Comparison of ENCODE assay signal across 29 mouse cellular contexts in genomic region chr13:106807303-106807702, GRCm38 (mm10).
"Had no signal": no experiment of that assay in that cellular context is flagged by ENCODE, and none has a peak within 500 bp of the region (broad histone marks: within the 10 kb centered on the region; RNA-seq: fewer than 3 reads in every experiment).

No protein-coding gene starts in this region.

- ATAC-seq: liver, embryonic 12.5 days; liver, postnatal 0 days; midbrain, embryonic 13.5 days; midbrain, embryonic 15.5 days had no signal

- H3K9ac ChIP-seq: limb, embryonic 12.5 days; limb, embryonic 13.5 days; limb, embryonic 15.5 days; liver, embryonic 12.5 days; liver, embryonic 13.5 days; liver, embryonic 14.5 days; liver, embryonic 15.5 days; liver, postnatal 0 days; lung, embryonic 14.5 days; lung, embryonic 15.5 days; midbrain, embryonic 12.5 days; midbrain, embryonic 13.5 days; midbrain, embryonic 15.5 days; neural tube, embryonic 12.5 days; neural tube, embryonic 13.5 days had no signal

- H3K27ac ChIP-seq: left cerebral cortex, adult 2 months; limb, embryonic 10.5 days; limb, embryonic 12.5 days; limb, embryonic 13.5 days; limb, embryonic 15.5 days; liver, embryonic 12.5 days; liver, embryonic 13.5 days; liver, embryonic 14.5 days; liver, embryonic 15.5 days; lung, embryonic 15.5 days; macrophage; midbrain, embryonic 10.5 days; midbrain, embryonic 12.5 days; midbrain, embryonic 13.5 days; midbrain, embryonic 15.5 days; neural tube, embryonic 12.5 days; neural tube, embryonic 13.5 days had no signal

- H3K36me3 ChIP-seq: midbrain, embryonic 15.5 days had no signal

- H3K4me2 ChIP-seq: limb, embryonic 12.5 days; limb, embryonic 13.5 days; limb, embryonic 15.5 days; liver, embryonic 11.5 days; liver, embryonic 12.5 days; liver, embryonic 13.5 days; liver, embryonic 15.5 days; lung, embryonic 14.5 days; lung, embryonic 15.5 days; midbrain, embryonic 12.5 days; midbrain, embryonic 13.5 days; midbrain, embryonic 15.5 days; neural tube, embryonic 12.5 days; neural tube, embryonic 13.5 days had no signal

- H3K27me3 ChIP-seq: limb, embryonic 12.5 days; limb, embryonic 13.5 days; limb, embryonic 15.5 days; liver, embryonic 12.5 days; liver, embryonic 13.5 days; liver, embryonic 15.5 days; lung, embryonic 15.5 days; megakaryocyte, embryonic 14.5 days; midbrain, embryonic 12.5 days; midbrain, embryonic 13.5 days; midbrain, embryonic 15.5 days; neural tube, embryonic 12.5 days; neural tube, embryonic 13.5 days had no signal

- H3K4me3 ChIP-seq: left cerebral cortex, adult 2 months; limb, embryonic 10.5 days; limb, embryonic 12.5 days; limb, embryonic 13.5 days; limb, embryonic 15.5 days; liver, embryonic 12.5 days; liver, embryonic 13.5 days; liver, embryonic 15.5 days; lung, embryonic 15.5 days; megakaryocyte, embryonic 14.5 days; midbrain, embryonic 10.5 days; midbrain, embryonic 12.5 days; midbrain, embryonic 13.5 days; midbrain, embryonic 15.5 days; myocyte; neural tube, embryonic 12.5 days; neural tube, embryonic 13.5 days had no signal

- H3K9me3 ChIP-seq: limb, embryonic 10.5 days; limb, embryonic 12.5 days; limb, embryonic 13.5 days; limb, embryonic 15.5 days; liver, embryonic 12.5 days; liver, embryonic 13.5 days; liver, embryonic 15.5 days; lung, embryonic 15.5 days; megakaryocyte, embryonic 14.5 days; midbrain, embryonic 10.5 days; midbrain, embryonic 12.5 days; midbrain, embryonic 13.5 days; midbrain, embryonic 15.5 days; neural tube, embryonic 12.5 days; neural tube, embryonic 13.5 days had no signal

- H3K4me1 ChIP-seq: limb, embryonic 10.5 days; limb, embryonic 12.5 days; limb, embryonic 13.5 days; limb, embryonic 15.5 days; liver, embryonic 12.5 days; liver, embryonic 13.5 days; liver, embryonic 15.5 days; lung, embryonic 15.5 days; midbrain, embryonic 10.5 days; midbrain, embryonic 12.5 days; midbrain, embryonic 13.5 days; midbrain, embryonic 15.5 days; neural tube, embryonic 12.5 days; neural tube, embryonic 13.5 days had no signal

- DNase-seq: left cerebral cortex, postnatal 4 days; liver; liver, embryonic 13.5 days; liver, postnatal 0 days; lung, adult 18-20 months; lung, adult 2 months; lung, embryonic 14.5 days; lung, postnatal 10 days; lung, postnatal 14 days; midbrain, embryonic 14.5 days had no signal
